Mouse (Mus musculus): Measurements from ENCODE around the gene Extl1.

GRCm38 (mm10) chr4:134395977-134396825 is 12.6 kb upstream of the Extl1 start, which contains the start of gene Pafah2:
- TF ChIP-seq CTCF (IDR thresholded peaks at IDR 0.05; ENCODE audit: borderline replicate concordance, control insufficient read depth, extremely low read depth, insufficient read depth, low read length, poor library complexity) = peak; percentile 91
- no peak for TF ChIP-seq POLR2A (IDR thresholded peaks at IDR 0.05; ENCODE audit: control insufficient read depth, extremely low read depth, insufficient read depth, low read length, poor library complexity)
